Mouse (Mus musculus): ENCODE results near the gene Lpp. TPM values are rescaled to one million over a fixed set of nuclear protein-coding genes. Genes with fewer than 3 reads are reported as not detected.
"Not testable (repeated sequence)": the region's sequence is repeated elsewhere in the genome, so short reads cannot be mapped to it uniquely, and the experiment has no call there.

Gene Lpp
- total RNA-seq, 2 experiments from 2014 or later = 16.6 to 18.6 TPM

DNA sequence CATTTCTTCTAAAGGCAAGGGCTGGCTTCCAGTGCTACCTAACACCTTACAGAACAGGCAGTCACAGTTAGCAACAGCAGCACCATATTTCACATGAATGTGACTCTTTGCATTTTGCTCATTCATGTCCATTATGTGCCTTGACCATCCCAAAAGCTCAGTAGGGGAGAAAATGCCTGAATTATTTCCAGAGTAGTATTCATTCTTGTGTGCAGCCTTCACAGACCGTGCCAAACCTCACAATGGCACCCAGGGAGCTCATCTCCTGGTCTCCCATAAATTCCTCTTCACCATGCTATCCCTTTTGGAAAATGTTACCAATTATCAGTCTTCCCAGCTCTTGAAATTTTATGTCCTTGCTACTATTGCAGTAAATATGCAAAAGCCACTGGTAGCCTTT lies 584.9 kb downstream of the Lpp start:
- intact Hi-C loops (cut with DNase I) = no loop called here
- DNase-seq = no peak

- intact Hi-C loops (cut with DNase I) = no loop called here
- DNase-seq = no peak
These were observed 586.1 kb downstream of the Lpp start for GRCm38 (mm10) chr16:24979391-24979790.

- no peak for DNase-seq
- intact Hi-C loops (cut with DNase I) = no loop called here
These were observed 589.5 kb downstream of the Lpp start for GRCm38 (mm10) chr16:24982828-24983227.

DNA sequence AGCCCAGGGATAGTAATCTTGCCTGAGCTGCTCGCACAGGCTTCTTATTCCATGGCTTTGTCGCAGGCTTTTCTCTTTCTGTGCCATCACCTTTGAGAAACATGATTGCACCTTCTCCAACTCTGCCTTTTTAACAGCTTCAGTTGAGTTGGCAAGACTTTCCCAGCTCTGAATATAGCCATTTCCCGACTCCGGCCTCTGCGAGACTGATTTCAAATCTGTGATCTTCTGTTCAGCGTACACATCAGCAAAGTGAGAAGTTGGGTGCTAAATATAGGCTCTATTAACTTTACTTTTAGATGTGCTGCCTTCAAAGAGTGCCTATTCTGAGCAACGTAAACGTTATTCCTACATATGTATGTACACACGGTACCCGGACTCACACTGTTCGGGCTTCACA lies 597.0 kb downstream of the Lpp start:
- intact Hi-C loops (cut with DNase I) = loop anchor here (5.0 kb wide), 1 partner anchor 67 kb away; no protein-coding TSS in a partner anchor
- DNase-seq = no peak

DNA sequence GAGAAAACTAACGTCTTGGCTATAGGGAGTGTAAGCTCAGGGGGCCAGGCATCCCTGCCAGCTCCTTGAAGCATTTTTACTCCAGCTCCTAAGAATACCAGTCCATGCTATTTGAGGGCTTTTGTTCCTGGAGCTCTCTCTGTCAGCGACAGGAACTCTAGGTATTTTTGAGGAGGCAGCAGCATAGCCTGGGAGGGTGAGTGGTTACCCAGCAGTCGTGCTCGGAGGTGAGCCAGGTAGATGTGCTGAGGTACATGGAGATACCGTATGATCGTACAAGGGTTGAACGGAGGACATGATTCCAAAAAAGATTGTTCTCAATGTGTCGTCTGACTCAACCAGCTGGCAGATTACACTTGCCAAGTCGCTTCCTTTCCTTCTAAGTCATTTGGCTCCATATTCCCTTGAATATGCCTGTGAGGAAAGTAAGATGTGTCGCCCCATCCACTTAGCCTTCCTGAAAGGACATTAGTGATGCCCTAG lies 597.8 kb downstream of the Lpp start:
- DNase-seq = no peak
- intact Hi-C loops (cut with DNase I) = loop anchor here (5.0 kb wide), 1 partner anchor 66 kb away; no protein-coding TSS in a partner anchor

DNA sequence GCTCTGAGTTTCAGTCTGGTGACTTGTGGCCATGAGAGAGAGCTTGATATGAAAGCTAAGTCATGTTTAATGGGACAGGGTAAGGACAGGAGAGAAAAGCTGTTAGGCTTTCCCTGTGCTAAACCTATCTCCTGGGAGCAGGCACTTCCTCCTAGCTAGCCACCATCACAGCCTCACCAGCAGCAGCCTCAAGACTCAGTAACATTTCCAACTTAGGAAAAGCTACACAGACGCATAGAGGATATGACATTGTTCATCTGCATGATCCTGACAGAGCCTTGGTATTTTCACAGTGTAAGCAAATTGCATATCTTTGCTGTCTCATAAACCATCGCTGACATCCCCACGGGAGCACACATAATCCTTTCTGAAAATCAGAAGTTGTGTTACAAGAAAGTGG lies 598.7 kb downstream of the Lpp start:
- DNase-seq = no peak
- intact Hi-C loops (cut with DNase I) = loop anchor here (5.0 kb wide), 1 partner anchor 65 kb away; no protein-coding TSS in a partner anchor

- DNase-seq = no peak
- intact Hi-C loops (cut with DNase I) = loop anchor here (5.0 kb wide), 1 partner anchor 65 kb away; no protein-coding TSS in a partner anchor
These were observed 599.2 kb downstream of the Lpp start for GRCm38 (mm10) chr16:24992494-24992893.

DNA sequence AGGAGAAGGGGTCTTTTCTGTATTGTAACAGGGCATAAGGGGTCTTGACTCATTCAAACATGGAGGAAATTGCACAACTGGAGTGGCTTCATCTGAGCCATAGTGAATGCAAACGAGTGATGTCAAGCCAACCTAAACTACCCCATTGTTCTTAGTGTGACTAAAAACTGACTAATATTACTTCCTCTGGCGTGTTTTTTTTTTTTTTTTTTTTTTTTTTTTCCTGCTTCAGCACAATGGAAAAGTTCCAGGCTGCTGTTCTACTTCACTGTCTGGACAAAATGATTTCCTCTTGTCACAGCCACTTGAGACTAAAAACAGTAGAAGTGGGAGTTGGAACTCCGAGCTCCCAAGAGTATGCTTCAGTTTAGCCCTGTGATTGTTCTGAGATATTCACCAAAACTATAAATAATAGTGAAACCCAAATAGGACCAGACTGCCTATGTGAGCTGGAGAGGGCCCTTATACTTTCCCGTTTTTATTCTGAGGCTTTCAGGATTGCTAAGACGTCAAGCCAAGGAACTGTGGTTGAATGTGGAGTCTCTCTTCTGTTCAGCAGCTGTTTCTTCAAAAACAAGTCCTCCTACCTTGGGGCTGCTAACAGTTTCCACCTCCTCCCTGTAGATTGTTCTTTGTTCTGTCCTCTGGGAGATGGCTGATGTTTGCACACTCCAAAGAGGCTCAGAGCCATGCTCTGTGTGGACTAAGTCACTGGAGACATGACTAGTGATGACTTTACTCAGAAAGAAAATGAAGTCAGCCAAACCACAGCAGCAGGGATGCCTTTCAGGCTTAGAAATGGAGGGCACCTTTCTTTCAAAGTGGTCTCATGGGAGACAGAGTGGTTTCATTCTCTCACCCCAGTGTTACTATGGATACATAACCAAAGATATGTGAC lies 617.9 kb downstream of the Lpp start:
- no peak for DNase-seq
- intact Hi-C loops (cut with DNase I) = no loop called here

DNA sequence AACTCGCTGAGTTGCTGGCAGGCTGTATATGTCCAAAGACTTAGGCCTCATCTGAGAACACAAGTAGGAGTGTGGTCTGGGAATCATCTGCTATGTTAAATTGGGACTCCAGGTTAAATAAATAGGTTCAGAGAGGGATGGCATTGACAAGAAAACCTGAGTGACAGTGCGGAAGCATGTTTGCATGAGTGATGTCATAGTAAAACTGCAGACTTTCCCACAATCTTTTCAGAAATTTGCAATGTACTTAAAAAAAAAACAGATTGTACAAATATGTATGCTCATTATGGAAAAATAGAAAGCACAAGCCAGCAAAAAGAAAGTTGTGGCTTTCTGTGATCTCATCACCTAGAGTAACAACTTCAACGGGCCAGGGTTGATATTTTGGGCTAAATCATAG lies 619.6 kb downstream of the Lpp start:
- no peak for DNase-seq
- intact Hi-C loops (cut with DNase I) = no loop called here

DNA sequence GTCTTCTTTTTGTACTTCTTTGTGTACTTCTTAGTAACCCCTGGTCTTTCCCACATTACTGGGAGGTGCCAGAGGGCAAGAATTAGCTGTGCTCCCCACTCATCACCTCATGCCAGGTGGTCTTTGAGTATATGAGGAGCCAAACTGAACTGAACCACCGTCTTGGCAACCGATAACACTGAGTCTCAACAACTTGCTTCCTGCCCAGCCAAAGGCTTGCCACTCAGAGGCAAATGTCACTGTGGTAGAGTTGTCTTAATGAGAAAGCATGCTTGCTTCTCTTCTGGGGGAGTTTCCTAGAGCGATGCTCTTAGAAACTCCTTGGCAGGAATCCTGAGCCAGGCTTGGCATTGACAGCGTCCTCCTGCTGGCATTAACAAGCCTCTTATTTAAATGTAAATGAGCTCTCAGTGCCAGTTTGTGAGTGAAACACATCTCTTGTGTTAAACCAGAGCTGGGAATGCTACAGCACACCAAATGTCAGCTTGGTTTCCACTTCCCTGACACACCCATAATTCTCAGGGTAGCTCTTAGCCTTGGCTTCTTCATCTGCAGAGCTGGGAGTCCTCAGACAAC lies 623.0 kb downstream of the Lpp start:
- DNase-seq = no peak
- intact Hi-C loops (cut with DNase I) = no loop called here

GRCm38 (mm10) chr16:25017046-25017445 lies 623.7 kb downstream of the Lpp start:
- no peak for DNase-seq
- intact Hi-C loops (cut with DNase I) = no loop called here

DNA sequence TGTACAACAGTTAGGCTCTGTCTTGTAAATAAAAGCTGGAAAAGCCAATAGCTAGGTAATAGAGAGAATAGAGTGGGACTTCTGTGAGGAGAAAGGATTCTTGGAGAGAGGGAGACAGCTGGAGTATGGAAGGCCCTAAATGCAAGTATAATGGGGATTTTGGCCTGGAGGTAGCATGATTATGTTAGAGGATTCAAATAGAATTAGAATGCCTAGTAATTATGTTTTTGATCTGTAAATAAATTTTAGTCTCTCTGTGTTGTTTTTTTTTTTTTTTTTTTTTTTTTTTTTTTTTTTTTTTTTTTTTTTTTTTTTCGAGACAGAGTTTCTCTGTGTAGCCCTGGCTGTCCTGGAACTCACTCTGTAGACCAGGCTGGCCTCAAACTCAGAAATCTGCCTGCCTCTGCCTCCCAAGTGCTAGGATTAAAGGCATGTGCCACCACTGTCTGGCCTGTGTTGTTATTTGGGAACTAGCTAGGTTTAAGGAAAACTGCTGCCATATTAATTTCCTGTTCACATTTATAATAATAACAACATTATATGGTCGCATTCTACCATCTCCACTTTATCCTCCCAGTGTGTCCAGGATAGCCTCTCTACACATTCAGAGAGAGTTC lies 628.5 kb downstream of the Lpp start:
- intact Hi-C loops (cut with DNase I); DNase-seq: not testable (repeated sequence)

GRCm38 (mm10) chr16:25024591-25024990 lies 631.3 kb downstream of the Lpp start:
- DNase-seq = no peak
- intact Hi-C loops (cut with DNase I) = no loop called here

DNA sequence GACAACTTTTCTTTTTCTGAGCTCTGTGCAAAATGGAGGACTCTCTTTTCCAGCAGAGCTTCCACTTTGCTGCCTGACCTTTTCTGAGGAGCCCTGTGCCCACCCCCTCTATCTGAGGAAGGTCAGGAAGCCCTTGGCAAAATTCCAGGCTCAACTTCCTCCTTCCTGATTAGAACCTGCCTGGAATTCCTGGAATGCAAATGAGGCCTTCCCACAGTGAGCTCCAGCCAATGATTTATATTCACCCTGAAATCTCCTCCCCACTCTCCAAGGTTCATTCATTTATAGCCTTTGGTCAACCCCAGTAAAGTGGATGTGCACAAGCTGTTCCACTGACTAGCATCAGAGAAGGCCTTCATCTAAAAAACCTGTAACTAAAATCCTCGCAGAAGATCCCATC lies 632.9 kb downstream of the Lpp start:
- intact Hi-C loops (cut with DNase I) = no loop called here

DNA sequence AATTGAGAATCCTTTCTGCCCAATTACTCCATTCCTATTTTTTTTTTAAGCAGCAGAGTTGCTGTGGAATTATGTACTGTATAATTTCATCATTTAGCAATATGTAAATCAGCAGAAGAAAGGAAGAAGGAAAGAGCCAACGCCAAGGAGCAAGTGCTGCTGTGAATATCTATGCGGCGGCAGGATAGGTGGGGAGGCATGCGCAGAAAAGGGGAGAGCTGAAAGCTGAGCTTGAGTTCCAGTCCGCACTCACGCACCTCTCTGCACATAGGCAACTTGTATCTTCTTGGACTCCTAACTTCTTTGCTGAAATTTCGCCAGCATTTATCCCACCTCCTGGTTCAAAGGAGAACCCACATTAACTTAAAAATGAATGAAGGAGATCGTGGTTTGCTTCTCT lies 636.2 kb downstream of the Lpp start:
- intact Hi-C loops (cut with DNase I) = no loop called here

More for the DNA sequence above, 632.9 kb downstream of the Lpp start:
- no peak for DNase-seq

DNA sequence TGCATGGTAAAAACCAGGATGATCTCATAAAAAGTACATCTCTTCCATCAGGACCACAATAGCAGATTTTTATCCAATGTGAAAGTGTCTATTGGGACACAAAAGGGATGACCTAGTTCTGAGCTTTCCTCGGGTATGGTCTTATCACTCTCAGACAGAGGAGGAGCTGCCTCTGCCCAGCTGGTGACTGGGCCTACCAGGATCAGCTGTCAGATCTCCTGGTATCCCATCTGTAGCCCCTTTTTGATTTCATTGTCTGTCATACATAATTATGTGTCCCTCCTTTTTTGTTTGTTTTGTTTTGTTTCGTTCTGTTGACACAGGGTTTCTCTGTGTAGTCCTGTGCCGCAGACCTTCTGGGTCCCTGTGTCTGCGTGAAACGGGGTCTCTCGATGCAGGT lies 644.1 kb downstream of the Lpp start:
- no peak for DNase-seq
- intact Hi-C loops (cut with DNase I) = no loop called here

More for the DNA sequence above, 636.2 kb downstream of the Lpp start:
- DNase-seq = no peak

- intact Hi-C loops (cut with DNase I) = no loop called here
- DNase-seq = no peak
These were observed 645.2 kb downstream of the Lpp start for GRCm38 (mm10) chr16:25038529-25038928.

DNA sequence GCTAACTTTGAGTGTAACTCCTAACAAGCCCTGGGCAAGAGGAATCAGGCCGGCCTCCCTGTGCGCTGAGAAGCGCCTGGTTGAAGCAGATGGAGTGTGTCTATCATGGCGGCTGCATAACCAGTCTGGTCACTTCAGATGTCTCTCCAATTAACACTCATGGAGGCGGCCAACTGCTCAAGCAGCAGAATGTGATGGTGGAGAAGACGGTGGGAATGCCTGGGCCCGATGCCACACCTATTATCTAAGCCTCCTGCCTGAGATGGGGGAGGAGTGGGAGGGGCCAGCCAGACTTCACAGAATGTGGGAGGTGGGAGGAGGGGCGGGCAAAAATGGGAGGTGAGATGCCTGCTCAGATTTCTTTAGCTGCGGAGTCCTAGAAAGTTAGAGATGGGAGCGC lies 646.6 kb downstream of the Lpp start:
- no peak for DNase-seq
- intact Hi-C loops (cut with DNase I) = no loop called here

GRCm38 (mm10) chr16:25041165-25041564 lies 647.9 kb downstream of the Lpp start:
- DNase-seq = no peak
- intact Hi-C loops (cut with DNase I) = no loop called here

DNA sequence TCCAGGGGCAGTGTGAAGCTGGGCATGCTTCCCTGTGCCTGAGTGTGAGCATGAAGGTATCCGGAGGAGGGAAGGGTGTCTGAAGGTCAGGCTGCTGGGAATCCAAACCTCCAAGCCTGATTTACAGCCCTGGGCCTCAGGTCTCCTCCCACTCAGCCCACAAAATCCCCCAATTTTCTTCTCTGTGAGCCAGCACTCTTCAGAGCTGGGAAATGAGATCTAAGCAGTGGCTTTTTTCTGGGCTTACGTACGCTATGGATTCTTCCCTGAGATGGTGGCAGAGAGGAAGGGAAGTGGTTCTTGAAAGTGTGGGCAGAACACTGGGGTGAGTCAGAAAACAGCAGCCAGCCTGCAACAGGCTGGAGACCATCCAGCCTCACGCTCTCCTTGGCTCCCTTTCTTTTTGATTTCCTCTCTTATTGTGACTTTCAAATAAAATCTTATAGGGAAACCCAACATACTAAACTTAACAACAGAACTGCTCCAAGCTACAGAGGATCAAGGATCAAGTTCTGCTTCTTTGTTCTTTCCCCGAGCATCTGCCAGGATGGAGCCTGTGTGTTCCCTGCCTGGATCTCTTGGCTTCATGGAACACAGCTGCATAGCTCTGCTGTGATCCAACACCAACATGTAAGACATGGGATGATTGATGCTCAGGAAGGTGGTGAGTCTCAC lies 648.7 kb downstream of the Lpp start:
- no peak for DNase-seq
- intact Hi-C loops (cut with DNase I) = no loop called here

All from gastrocnemius, postnatal 36 days (tissue).